Mouse (Mus musculus) heart, adult 2 months (tissue): Measurements from ENCODE around the gene Tmem43. TPM values are rescaled to one million over a fixed set of nuclear protein-coding genes. Genes with fewer than 3 reads are reported as not detected.

Experiments
- DNase-seq, 2 experiments: peaks; one replicate each; pipeline ENCODE4 v3.0.0; 2021
- H3K27ac ChIP-seq: fragments of 200-600 bp; 2 replicates; pipeline ENCODE4 v1.8.1; 2022
- H3K27me3 ChIP-seq: fragments of 200-500 bp; 2 replicates; pipeline ENCODE4 v1.6.1; 2012; ENCODE audit warnings: mild to moderate bottlenecking, low read length, inconsistent platforms, mixed read lengths; ENCODE audit not compliant: control insufficient read depth, insufficient read depth
- H3K36me3 ChIP-seq: fragments of 200-500 bp; 2 replicates; pipeline ENCODE4 v1.6.1; 2012; ENCODE audit warnings: low read length, inconsistent platforms; ENCODE audit not compliant: control insufficient read depth, insufficient read depth
- H3K4me1 ChIP-seq: fragments of 200-500 bp; 2 replicates; pipeline ENCODE4 v1.6.1; 2011; ENCODE audit warnings: low read length; ENCODE audit not compliant: control insufficient read depth, insufficient read depth
- H3K4me3 ChIP-seq: fragments of 200-600 bp; 2 replicates; pipeline ENCODE4 v1.8.1; 2022
- H3K79me2 ChIP-seq: fragments of 200-500 bp; replicated peaks from 2 replicates; pipeline ENCODE4 v1.6.1; 2012; ENCODE audit warnings: mild to moderate bottlenecking, inconsistent platforms, low read length, moderate library complexity, mixed read lengths; ENCODE audit not compliant: control insufficient read depth, insufficient read depth
- H3K9ac ChIP-seq: fragments of 200-500 bp; 2 replicates; pipeline ENCODE4 v1.6.1; 2012; ENCODE audit warnings: low read depth, mild to moderate bottlenecking, control low read depth, inconsistent platforms, low read length, mixed read lengths
- CTCF ChIP-seq: fragments of 200-600 bp; IDR thresholded peaks from 2 replicates; pipeline ENCODE4 v1.8.1; 2022; ENCODE audit warnings: antibody characterized with exemption, mild to moderate bottlenecking, moderate library complexity
- EP300 ChIP-seq: fragments of 200-500 bp; IDR thresholded peaks from 2 replicates; pipeline ENCODE4 v1.6.1; 2011; ENCODE audit warnings: low read depth, low read length, control low read depth; ENCODE audit not compliant: insufficient read depth
- POLR2A ChIP-seq: fragments of 200-500 bp; IDR thresholded peaks from 2 replicates; pipeline ENCODE4 v1.6.1; 2011; ENCODE audit warnings: mild to moderate bottlenecking, low read depth, low read length, control low read depth; ENCODE audit not compliant: insufficient read depth
- WGBS: fragments of 180-500 bp; shearing (Covaris S2); methylation state at CpG from one replicate; pipeline ENCODE4 v1.1.7; 2018; 5-methylcytosine and 5-hydroxymethylcytosine counted together
- intact Hi-C: fragments of 180-260 bp; cut with DNase I; formaldehyde crosslinking; loops from one replicate; pipeline ENCODE4 v1.15.1; 2025
- polyA plus RNA-seq: library from polyadenylated mRNA; depleted of rRNA; stranded (reverse); fragments of >200 nt; gene quantifications from 2 replicates; pipeline ENCODE4 v1.2.3, GENCODE M21; 2012
- total RNA-seq, 2 experiments: library from RNA; stranded (reverse); gene quantifications; 2 replicates each; pipeline ENCODE4 v1.2.3; 2021

Tmem43 gene
- total and polyA plus RNA-seq, 3 experiments = 23.1 to 29.8 (median 24.4) TPM

DNA sequence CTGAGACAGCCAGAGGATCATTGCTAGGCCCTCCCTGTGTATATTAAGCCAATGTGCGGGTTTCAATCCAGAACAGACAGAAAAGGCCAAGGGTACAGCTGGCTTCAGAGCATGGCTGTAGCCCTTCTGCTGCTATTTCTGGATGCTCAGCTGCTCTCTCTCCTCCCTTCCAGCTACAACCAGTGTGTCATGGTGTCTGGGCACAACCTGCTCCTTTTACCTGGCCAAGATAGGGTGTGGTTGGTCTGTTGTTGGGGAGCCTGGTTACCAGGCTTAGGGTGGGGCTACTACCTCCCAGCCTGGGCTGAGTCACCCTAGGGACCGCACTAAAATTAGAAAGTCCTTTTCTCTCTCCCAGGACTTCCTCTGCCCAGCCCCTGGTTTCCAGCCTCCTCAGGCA lies 9.9 kb downstream of the Tmem43 start:
- Histone ChIP-seq H3K27ac (peak overlapping the region; percentile 26), H3K9ac (no peak overlapping the region), H3K36me3 (no peaks in the 10 kb centered on the region)

DNA sequence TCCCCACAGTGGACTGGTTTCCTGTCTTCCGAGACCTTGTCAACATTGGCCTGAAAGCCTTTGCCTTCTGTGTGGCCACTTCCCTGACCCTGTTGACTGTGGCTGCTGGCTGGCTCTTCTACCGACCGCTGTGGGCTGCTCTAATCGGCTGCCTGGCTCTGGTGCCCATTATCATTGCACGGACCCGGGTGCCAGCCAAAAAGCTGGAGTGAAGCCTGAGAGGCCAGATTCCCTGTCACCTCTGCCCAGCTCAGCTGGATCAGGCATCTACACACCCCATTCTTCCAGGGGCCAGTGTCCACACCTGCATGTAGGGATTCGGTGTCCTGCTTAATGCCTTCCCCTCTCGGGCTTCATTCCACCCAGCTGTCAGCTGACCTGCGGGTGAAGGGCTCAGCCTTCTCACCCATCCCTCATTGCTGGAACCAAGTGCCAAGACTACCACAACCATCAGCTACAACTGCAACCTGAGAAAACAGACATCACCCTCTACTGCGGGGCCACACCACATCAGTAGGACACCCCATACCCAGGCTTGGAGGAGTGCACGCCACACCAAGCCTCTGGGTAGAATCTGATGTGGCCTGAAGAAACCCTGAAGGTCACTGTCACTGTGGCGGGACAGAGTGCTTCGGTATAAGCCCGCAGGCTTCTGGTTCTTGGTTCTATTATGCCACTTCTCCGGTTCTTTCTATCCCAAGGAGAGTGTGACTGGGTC lies 13.4 kb downstream of the Tmem43 start:
- WGBS = 73% methylated on average over 15 of the region's 15 CpGs
- DNase-seq = peak in 1 of 2 experiments; percentile 51
- no peaks in the 10 kb centered on the region; the same call in 1 of the 2 replicates for H3K36me3 ChIP-seq
- intact Hi-C loops = no loop called here
- TF ChIP-seq CTCF (no peak), POLR2A (no peak), EP300 (no peak)
- H3K79me2 ChIP-seq = no peaks in the 10 kb centered on the region
- peak overlapping the region; percentile 26; the same call in 1 of the 2 replicates for H3K27ac ChIP-seq
- H3K27me3 ChIP-seq = no peaks in the 10 kb centered on the region
- H3K4me1 ChIP-seq = peaks cover 4% of the 10 kb centered on the region
- H3K9ac ChIP-seq = no peak overlapping the region
- H3K4me3 ChIP-seq = no peak overlapping the region

More for the DNA sequence above, 9.9 kb downstream of the Tmem43 start:
- 44% methylated on average over 2 of the region's 2 CpGs for WGBS
- Histone ChIP-seq H3K4me1 (no peaks in the 10 kb centered on the region; the same call in 1 of the 2 replicates), H3K27me3 (no peaks in the 10 kb centered on the region), H3K79me2 (no peaks in the 10 kb centered on the region), H3K4me3 (no peak overlapping the region)
- TF ChIP-seq EP300 = 0 out of 2 replicates have a peak, but pooled peaks have one; percentile 16
- TF ChIP-seq CTCF = no peak
- intact Hi-C loops = no loop called here
- DNase-seq = peak in 1 of 2 experiments; percentile 31

- 44% methylated on average over 9 of the region's 9 CpGs for WGBS
- H3K27me3 ChIP-seq = no peaks in the 10 kb centered on the region
- H3K27ac ChIP-seq = peak overlapping the region; percentile 80
- H3K9ac ChIP-seq = no peak overlapping the region
- H3K4me3 ChIP-seq = no peak overlapping the region
- peaks cover 4% of the 10 kb centered on the region for H3K4me1 ChIP-seq
- no peaks in the 10 kb centered on the region; the same call in 1 of the 2 replicates for H3K36me3 ChIP-seq
- intact Hi-C loops = no loop called here
- no peaks in the 10 kb centered on the region for H3K79me2 ChIP-seq
- TF ChIP-seq POLR2A (peak; percentile 24; the same call in 1 of the 2 replicates), CTCF (no peak), EP300 (no peak)
- DNase-seq = peak; percentile 38 to 55
These were observed 15.2 kb downstream of the Tmem43 start for GRCm38 (mm10) chr6:91488496-91489212.

DNA sequence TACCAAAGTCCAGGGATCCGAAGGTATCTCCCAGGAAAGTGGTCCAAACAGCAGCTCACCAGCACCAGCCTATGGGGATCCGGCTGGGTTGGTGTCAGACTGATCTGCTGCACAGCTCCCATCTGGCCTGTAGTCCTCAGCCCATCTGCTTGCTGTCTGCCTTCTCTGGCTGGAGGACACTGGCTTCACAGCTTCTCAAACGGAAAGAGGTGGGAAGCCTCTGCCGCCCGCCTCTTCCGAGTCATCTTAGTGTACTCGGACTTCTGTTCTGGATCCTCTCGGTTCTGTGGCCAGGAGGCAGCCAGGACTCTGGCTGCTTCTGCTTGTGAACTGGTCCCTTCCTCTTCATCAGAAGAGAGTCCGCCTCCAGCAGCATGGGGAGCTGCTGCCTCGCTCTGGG lies 16.4 kb downstream of the Tmem43 start:
- no peak overlapping the region for H3K9ac ChIP-seq
- DNase-seq = peak; percentile 52 to 58
- peaks cover 4% of the 10 kb centered on the region for H3K4me1 ChIP-seq
- WGBS = 76% methylated on average over 10 of the region's 10 CpGs
- no peak overlapping the region for H3K4me3 ChIP-seq
- H3K36me3 ChIP-seq = no peaks in the 10 kb centered on the region; the same call in 1 of the 2 replicates
- no peaks in the 10 kb centered on the region for H3K27me3 ChIP-seq
- TF ChIP-seq EP300 (no peak), CTCF (no peak), POLR2A (peak; percentile 55)
- H3K27ac ChIP-seq = peak overlapping the region; percentile 80
- no peaks in the 10 kb centered on the region for H3K79me2 ChIP-seq
- intact Hi-C loops = no loop called here

DNA sequence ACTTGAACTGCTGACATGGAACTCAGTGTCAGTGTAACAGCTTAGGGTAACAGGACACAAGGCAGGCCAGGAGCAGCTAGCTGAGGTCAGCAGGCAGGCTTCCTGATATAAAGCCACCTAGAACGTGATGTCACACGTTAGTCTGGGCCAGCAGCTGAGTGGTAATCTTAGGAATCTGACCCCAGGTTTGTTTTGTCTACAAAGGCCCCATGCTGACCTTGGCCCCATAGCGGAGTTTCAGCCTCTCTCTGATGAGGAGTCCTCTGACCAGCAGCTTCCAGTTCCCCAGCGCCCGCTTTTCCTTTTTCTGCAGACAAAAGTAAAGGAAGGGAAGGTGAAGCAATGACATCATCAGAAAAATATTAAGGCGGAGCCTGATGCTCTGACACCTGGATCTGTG lies 17.5 kb downstream of the Tmem43 start:
- no peak overlapping the region for H3K9ac ChIP-seq
- H3K27me3 ChIP-seq = no peaks in the 10 kb centered on the region
- no peak for TF ChIP-seq POLR2A
- no peak for TF ChIP-seq EP300
- TF ChIP-seq CTCF = no peak
- H3K27ac ChIP-seq = no peak overlapping the region
- peaks cover 4% of the 10 kb centered on the region for H3K4me1 ChIP-seq
- WGBS = 71% methylated on average over 6 of the region's 6 CpGs
- peak in 1 of 2 experiments; percentile 12 for DNase-seq
- no peaks in the 10 kb centered on the region; the same call in 1 of the 2 replicates for H3K36me3 ChIP-seq
- H3K4me3 ChIP-seq = no peak overlapping the region
- intact Hi-C loops = no loop called here
- H3K79me2 ChIP-seq = no peaks in the 10 kb centered on the region
